Mouse (Mus musculus) cerebellum, adult (tissue): ENCODE data around the gene Gm13723.

Experiments
- ATAC-seq: cut with Nextera tagmentation; 2 replicates; pipeline ENCODE4 v1.9.2; 2017; ENCODE audit warnings: mild to moderate bottlenecking, moderate library complexity, mixed read lengths; ENCODE audit not compliant: insufficient number of reproducible peaks, low FRiP score, low TSS enrichment

Gm13723 gene

GRCm38 (mm10) chr2:86874702-86875101 is at the start of gene Gm13723:
Gene Gm13723 (minus strand): TSS chr2:86874802.
- ATAC-seq = no peak

- ATAC-seq = no peak
These were observed 31.0 kb upstream of the Gm13723 start for GRCm38 (mm10) chr2:86905647-86906046.

- ATAC-seq = no peak
These were observed 17.5 kb upstream of the Gm13723 start, which contains the start of gene Olfr1097 for GRCm38 (mm10) chr2:86892116-86892515. Gene Olfr1097 (minus strand): TSS chr2:86892216.

- no peak for ATAC-seq
These were observed 23.0 kb downstream of the Gm13723 start, which contains the start of gene Olfr1095 for GRCm38 (mm10) chr2:86851596-86851995. Gene Olfr1095 (minus strand): TSS chr2:86851696.

- no peak for ATAC-seq
These were observed 50.2 kb downstream of the Gm13723 start, which contains the start of gene Olfr1094 for GRCm38 (mm10) chr2:86824363-86824762. Gene Olfr1094 (plus strand): TSS chr2:86824663.
